Mouse (Mus musculus): Measurements from ENCODE around the gene Olfr191. TPM values are rescaled to one million over a fixed set of nuclear protein-coding genes. Genes with fewer than 3 reads are reported as not detected.

The Olfr191 gene
- polyA plus RNA-seq (2012; rRNA removed): not detected in 2 replicates

DNA sequence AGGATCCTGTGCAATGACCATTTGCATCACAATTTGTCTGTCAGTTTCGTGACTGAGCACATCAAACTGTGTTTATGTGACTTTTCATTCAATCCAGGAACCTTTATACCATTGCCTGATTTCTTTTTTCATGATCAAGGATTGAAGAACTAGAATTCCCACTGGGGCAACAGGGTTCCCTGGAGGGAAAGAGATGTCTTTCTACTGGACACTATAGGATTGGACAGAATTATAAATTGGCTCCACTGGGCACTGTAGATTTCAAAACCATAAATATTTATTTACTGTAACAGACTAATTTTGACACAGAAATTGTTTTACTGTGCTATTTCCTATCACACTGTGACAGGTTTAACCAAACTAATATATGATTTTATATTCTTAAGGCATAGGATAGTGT lies at the start of gene Olfr191:
Olfr191 (minus strand) TSS at position 101 of the 400 bp plus-strand sequence.

DNA sequence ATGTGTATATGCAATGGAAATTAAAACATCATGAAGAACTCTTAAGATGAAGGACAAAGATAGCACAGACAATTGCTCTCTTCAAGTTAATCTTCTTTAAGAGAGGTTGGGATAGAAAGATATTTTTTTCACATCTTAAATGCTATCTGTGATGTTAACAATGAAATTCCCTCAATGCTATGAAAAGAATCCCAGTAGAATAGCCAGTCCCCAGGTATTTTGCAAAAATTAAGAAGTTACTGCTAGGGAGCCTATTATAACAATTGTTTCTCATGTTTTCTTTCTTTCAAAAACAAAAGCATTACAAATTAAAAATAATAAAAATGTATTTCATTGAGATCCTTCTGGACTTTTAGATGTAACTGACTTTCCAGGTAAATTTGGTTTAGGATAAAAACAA lies 31.3 kb upstream of the Olfr191 start, which contains the start of gene Olfr194:
Olfr194 (minus strand) TSS at position 101 of the 400 bp plus-strand sequence.

DNA sequence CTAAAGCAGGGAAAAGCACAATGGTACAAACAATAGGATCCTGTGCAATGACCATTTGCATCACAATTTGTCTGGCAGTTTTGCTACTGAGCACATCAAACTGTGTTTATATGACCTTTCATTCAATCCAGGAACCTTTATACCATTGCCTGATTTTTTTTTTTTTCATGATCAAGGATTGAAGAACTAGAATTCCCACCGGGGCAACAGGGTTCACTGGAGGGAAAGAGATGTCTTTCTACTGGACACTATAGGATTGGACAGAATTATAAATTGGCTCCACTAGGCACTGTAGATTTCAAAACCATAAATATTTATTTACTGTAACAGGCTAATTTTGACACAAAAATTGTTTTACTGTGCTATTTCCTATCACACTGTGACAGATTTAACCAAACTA lies 22.2 kb upstream of the Olfr191 start, which contains the start of gene Olfr193:
Olfr193 (minus strand) TSS at position 101 of the 400 bp plus-strand sequence.

DNA sequence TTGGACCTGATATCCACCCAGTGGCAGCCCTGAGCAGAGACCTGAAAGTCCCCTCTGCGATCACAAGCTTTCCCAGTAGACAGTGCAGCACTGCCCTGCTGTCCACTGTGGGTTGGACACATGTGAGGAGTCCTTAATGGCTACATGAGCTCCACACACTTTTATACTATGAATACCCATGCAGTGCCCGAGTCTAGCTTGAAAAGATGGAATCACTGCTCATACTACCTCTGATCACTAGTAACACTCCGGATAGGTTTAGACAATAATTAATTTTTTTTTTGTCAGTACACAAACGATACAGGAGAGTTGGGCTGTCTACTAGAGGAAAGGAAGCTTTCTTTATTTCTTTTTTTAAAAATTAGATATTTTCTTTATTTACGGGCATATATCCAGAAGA lies 11.7 kb downstream of the Olfr191 start, which contains the start of gene Olfr190:
Olfr190 (minus strand) TSS at position 101 of the 400 bp plus-strand sequence.

DNA sequence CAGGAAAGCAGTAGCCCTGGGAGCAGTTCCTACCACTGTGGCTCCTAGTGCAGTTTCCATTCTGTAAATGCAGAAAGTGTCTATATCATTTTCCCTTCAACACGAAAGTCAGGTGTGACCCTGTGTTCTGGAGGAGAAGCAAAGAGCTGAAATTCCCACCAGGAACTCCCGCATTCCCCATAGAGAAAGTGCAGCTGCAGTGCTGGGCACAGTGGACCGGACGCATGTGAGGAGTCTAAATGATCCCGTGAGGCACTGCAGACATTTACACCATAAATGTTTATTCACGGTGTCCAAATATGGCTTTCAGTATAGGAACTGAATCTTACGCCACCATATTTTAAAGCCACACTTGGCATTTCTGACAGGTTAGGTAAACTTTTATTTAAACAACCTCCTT lies 49.9 kb downstream of the Olfr191 start, which contains the start of gene Olfr187:
Olfr187 (minus strand) TSS at position 58 of the 400 bp plus-strand sequence.

Other genes with a start within 250 kb of the Olfr191 start
- gene Olfr177, start 215.1 kb downstream of the Olfr191 start, polyA plus RNA-seq (2012; rRNA removed): not detected in 2 replicates
- gene Olfr178, start 197.8 kb downstream of the Olfr191 start, polyA plus RNA-seq (2012; rRNA removed): not detected in 2 replicates
- not detected in 2 replicates for gene Olfr181, start 161.1 kb downstream of the Olfr191 start, polyA plus RNA-seq (2012; rRNA removed)
- gene Olfr180, start 160.4 kb downstream of the Olfr191 start, polyA plus RNA-seq (2012; rRNA removed): not detected in 2 replicates
- gene Olfr183, start 94.5 kb downstream of the Olfr191 start, polyA plus RNA-seq (2012; rRNA removed): not detected in 2 replicates
- not detected in 2 replicates for gene Olfr186, start 59.5 kb downstream of the Olfr191 start, polyA plus RNA-seq (2012; rRNA removed)
- not detected in 2 replicates for gene Olfr187, start 50.1 kb downstream of the Olfr191 start, polyA plus RNA-seq (2012; rRNA removed)
- gene Olfr190, start 11.8 kb downstream of the Olfr191 start, polyA plus RNA-seq (2012; rRNA removed): not detected in 2 replicates
- not detected in 2 replicates for gene Olfr193, start 22.1 kb upstream of the Olfr191 start, polyA plus RNA-seq (2012; rRNA removed)
- gene Olfr194, start 31.2 kb upstream of the Olfr191 start, polyA plus RNA-seq (2012; rRNA removed): not detected in 2 replicates
- not detected in 2 replicates for gene Olfr195, start 57.2 kb upstream of the Olfr191 start, polyA plus RNA-seq (2012; rRNA removed)
- not detected in 2 replicates for gene Olfr196, start 80.6 kb upstream of the Olfr191 start, polyA plus RNA-seq (2012; rRNA removed)
- gene Olfr198, start 113.7 kb upstream of the Olfr191 start, polyA plus RNA-seq (2012; rRNA removed): not detected in 2 replicates
- not detected in 2 replicates for gene Olfr199, start 129.9 kb upstream of the Olfr191 start, polyA plus RNA-seq (2012; rRNA removed)
- 0.01 TPM in 2 replicates for gene Olfr201, start 182.8 kb upstream of the Olfr191 start, polyA plus RNA-seq (2012; rRNA removed)
- not detected in 2 replicates for gene Olfr202, start 197.0 kb upstream of the Olfr191 start, polyA plus RNA-seq (2012; rRNA removed)
- gene Olfr203, start 209.1 kb upstream of the Olfr191 start, polyA plus RNA-seq (2012; rRNA removed): not detected in 2 replicates
- gene Olfr204, start 228.4 kb upstream of the Olfr191 start, polyA plus RNA-seq (2012; rRNA removed): not detected in 2 replicates
- gene Olfr205, start 241.3 kb upstream of the Olfr191 start, polyA plus RNA-seq (2012; rRNA removed): not detected in 2 replicates

Data from liver, embryonic 18 days (tissue).